Mouse (Mus musculus) liver, embryonic 11.5 days (tissue): ENCODE results near the gene Cwc25. TPM values are rescaled to one million over a fixed set of nuclear protein-coding genes. Genes with fewer than 3 reads are reported as not detected.

ENCODE experiments used
- ATAC-seq: fragments of 200-750 bp; cut with Nextera tagmentation; replicated peaks from 2 replicates; pipeline ENCODE4 v1.8.0; 2017; ENCODE audit warnings: moderate number of reproducible peaks, mild to moderate bottlenecking, moderate TSS enrichment, moderate library complexity; ENCODE audit not compliant: low FRiP score
- DNase-seq: peaks from one replicate; pipeline ENCODE4 v3.0.0-alpha.2; 2017; ENCODE audit warnings: low spot score
- H3K27ac ChIP-seq: fragments of 300-500 bp; sonication (generic); 2 replicates; pipeline ENCODE4 v1.5.1; 2014; ENCODE audit warnings: mild to moderate bottlenecking, low read depth, low read length, control low read depth
- H3K27me3 ChIP-seq: fragments of 300-500 bp; sonication (generic); replicated peaks from 2 replicates; pipeline ENCODE4 v1.6.1; 2014; ENCODE audit warnings: low read length, mixed read lengths; ENCODE audit not compliant: control insufficient read depth, insufficient read depth
- H3K36me3 ChIP-seq: fragments of 300-500 bp; sonication (generic); 2 replicates; pipeline ENCODE4 v1.6.1; 2014; ENCODE audit warnings: mild to moderate bottlenecking, low read length, moderate library complexity, mixed read lengths; ENCODE audit not compliant: control insufficient read depth, insufficient read depth
- H3K4me1 ChIP-seq: fragments of 300-500 bp; sonication (generic); replicated peaks from 2 replicates; pipeline ENCODE4 v1.6.1; 2014; ENCODE audit warnings: low read length, mixed read lengths; ENCODE audit not compliant: control insufficient read depth, insufficient read depth
- H3K4me2 ChIP-seq: fragments of 300-500 bp; sonication (generic); 2 replicates; pipeline ENCODE4 v1.6.1; 2014; ENCODE audit warnings: mild to moderate bottlenecking, control low read depth, moderate library complexity
- H3K4me3 ChIP-seq: fragments of 300-500 bp; sonication (generic); 2 replicates; pipeline ENCODE4 v1.5.1; 2014; ENCODE audit warnings: low read depth, low read length, control low read depth
- H3K9ac ChIP-seq: fragments of 300-500 bp; sonication (generic); 2 replicates; pipeline ENCODE4 v1.6.1; 2014; ENCODE audit warnings: low read depth, low read length, control low read depth
- H3K9me3 ChIP-seq: fragments of 300-500 bp; sonication (generic); 2 replicates; pipeline ENCODE4 v1.6.1; 2016; ENCODE audit warnings: low read length, inconsistent platforms, mixed read lengths; ENCODE audit not compliant: control insufficient read depth
- WGBS: fragments of 180-500 bp; shearing (Covaris S2); extraction: QIAGEN DNeasy Blood & Tissue Kit; methylation state at CpG from one replicate; pipeline ENCODE4 v1.1.7; 2014; 5-methylcytosine and 5-hydroxymethylcytosine counted together
- polyA plus RNA-seq: library from polyadenylated mRNA; unstranded; fragments of >200 nt; fragmentation: Nextera tagmentation; extraction: Ambion mirVana; gene quantifications from 2 replicates; pipeline ENCODE4 v1.2.1, GENCODE M21; 2014

Gene Cwc25
- polyA plus RNA-seq, 1 experiment from 2014 or later, result 12.9 TPM

GRCm38 (mm10) chr11:97744718-97745330 lies 21.5 kb downstream of the Cwc25 start:
- Histone ChIP-seq H3K27me3 (no peaks in the 10 kb centered on the region), H3K36me3 (peaks cover 5% of the 10 kb centered on the region), H3K4me3 (peak overlapping the region; percentile 82), H3K9me3 (no peaks in the 10 kb centered on the region), H3K9ac (peak overlapping the region; percentile 88), H3K27ac (peak overlapping the region; percentile 82), H3K4me1 (peaks cover 13% of the 10 kb centered on the region), H3K4me2 (peak overlapping the region; percentile 71)
- DNase-seq, result peak; percentile 100
- ATAC-seq, result peak; percentile 93
- 0% methylated on average over 43 of the region's 57 CpGs for WGBS

GRCm38 (mm10) chr11:97744063-97744717 lies 22.2 kb downstream of the Cwc25 start, which contains the start of gene Pip4k2b:
Gene Pip4k2b (minus strand): TSS chr11:97744704.
- Histone ChIP-seq H3K27ac (peak within 1 kb of the TSS; percentile 82), H3K36me3 (peaks cover 5% of the 10 kb centered on the region), H3K9ac (peak within 1 kb of the TSS; percentile 88), H3K27me3 (no peaks in the 10 kb centered on the region), H3K4me2 (peak within 1 kb of the TSS; percentile 79), H3K9me3 (no peaks in the 10 kb centered on the region), H3K4me1 (peaks cover 13% of the 10 kb centered on the region), H3K4me3 (peak within 1 kb of the TSS; percentile 82)
- ATAC-seq (peak; percentile 42), DNase-seq (no peak)
- WGBS, result 1% methylated on average over 57 of the region's 63 CpGs

- Histone ChIP-seq H3K36me3 (peaks cover 5% of the 10 kb centered on the region), H3K4me3 (peak overlapping the region; percentile 82), H3K27ac (no peak overlapping the region), H3K4me2 (peak overlapping the region; percentile 79), H3K4me1 (peaks cover 13% of the 10 kb centered on the region), H3K9me3 (no peaks in the 10 kb centered on the region), H3K9ac (peak overlapping the region; percentile 88), H3K27me3 (no peaks in the 10 kb centered on the region)
- DNase-seq (no peak), ATAC-seq (no peak)
- 21% methylated on average over 9 of the region's 9 CpGs for WGBS
Measured at GRCm38 (mm10) chr11:97743423-97743822, 22.9 kb downstream of the Cwc25 start.

- H3K9ac ChIP-seq, result no peak overlapping the region
- no peak for ATAC-seq
- H3K9me3 ChIP-seq, result no peaks in the 10 kb centered on the region
Measured at GRCm38 (mm10) chr11:97742591-97742990, 23.8 kb downstream of the Cwc25 start.

GRCm38 (mm10) chr11:97742157-97742556 lies 24.2 kb downstream of the Cwc25 start:
- Histone ChIP-seq H3K27me3 (no peaks in the 10 kb centered on the region), H3K9ac (no peak overlapping the region), H3K36me3 (peaks cover 3% of the 10 kb centered on the region), H3K9me3 (no peaks in the 10 kb centered on the region), H3K4me3 (no peak overlapping the region), H3K4me1 (peaks cover 13% of the 10 kb centered on the region), H3K27ac (no peak overlapping the region), H3K4me2 (no peak overlapping the region)
- DNase-seq (no peak), ATAC-seq (no peak)
- 86% methylated on average over 5 of the region's 5 CpGs for WGBS

More at GRCm38 (mm10) chr11:97742591-97742990, 23.8 kb downstream of the Cwc25 start:
- Histone ChIP-seq H3K4me3 (peak overlapping the region; percentile 82; the same call in 1 of the 2 replicates), H3K27me3 (no peaks in the 10 kb centered on the region), H3K4me1 (peaks cover 13% of the 10 kb centered on the region), H3K27ac (no peak overlapping the region), H3K4me2 (peak overlapping the region; percentile 79), H3K36me3 (peaks cover 3% of the 10 kb centered on the region)
- 81% methylated on average over 9 of the region's 9 CpGs for WGBS
- no peak for DNase-seq

GRCm38 (mm10) chr11:97740190-97740589 lies 26.2 kb downstream of the Cwc25 start:
- Histone ChIP-seq H3K4me1 (peaks cover 13% of the 10 kb centered on the region), H3K4me3 (no peak overlapping the region), H3K36me3 (no peaks in the 10 kb centered on the region), H3K4me2 (peak overlapping the region; percentile 13; the same call in 1 of the 2 replicates), H3K27me3 (no peaks in the 10 kb centered on the region), H3K9me3 (no peaks in the 10 kb centered on the region), H3K9ac (no peak overlapping the region), H3K27ac (no peak overlapping the region)
- ATAC-seq (no peak), DNase-seq (no peak)
- WGBS, result 58% methylated on average over 7 of the region's 7 CpGs

GRCm38 (mm10) chr11:97739155-97739554 lies 27.2 kb downstream of the Cwc25 start:
- 84% methylated on average over 3 of the region's 3 CpGs for WGBS
- Histone ChIP-seq H3K9ac (no peak overlapping the region), H3K4me2 (no peak overlapping the region), H3K27me3 (no peaks in the 10 kb centered on the region), H3K4me3 (no peak overlapping the region), H3K9me3 (no peaks in the 10 kb centered on the region), H3K27ac (no peak overlapping the region), H3K4me1 (peaks cover 13% of the 10 kb centered on the region), H3K36me3 (no peaks in the 10 kb centered on the region)
- ATAC-seq (no peak), DNase-seq (no peak)

- H3K4me1 ChIP-seq, result peaks cover 13% of the 10 kb centered on the region
- DNase-seq, result no peak
- no peak overlapping the region for H3K4me3 ChIP-seq
Measured at GRCm38 (mm10) chr11:97738703-97739102, 27.7 kb downstream of the Cwc25 start.

More at GRCm38 (mm10) chr11:97738703-97739102, 27.7 kb downstream of the Cwc25 start:
- H3K9me3 ChIP-seq, result no peaks in the 10 kb centered on the region
- no peak for ATAC-seq
- H3K4me2 ChIP-seq, result no peak overlapping the region
- no peak overlapping the region for H3K27ac ChIP-seq
- 63% methylated on average over 6 of the region's 6 CpGs for WGBS
- H3K9ac ChIP-seq, result no peak overlapping the region
- no peaks in the 10 kb centered on the region for H3K27me3 ChIP-seq
- no peaks in the 10 kb centered on the region for H3K36me3 ChIP-seq
